Mouse (Mus musculus) subcutaneous adipose tissue, adult 2 months (tissue): ENCODE data around the gene Smyd1. TPM values are rescaled to one million over a fixed set of nuclear protein-coding genes. Genes with fewer than 3 reads are reported as not detected.

ENCODE experiments used
- polyA plus RNA-seq: library from polyadenylated mRNA; depleted of rRNA; stranded (reverse); fragments of >200 nt; gene quantifications from 2 replicates; pipeline ENCODE4 v1.2.3, GENCODE M21; 2012; ENCODE audit warnings: low replicate concordance; rRNA removed

The Smyd1 gene
- polyA plus RNA-seq, result 0.89 and 1.8 TPM in 2 replicates

GRCm38 (mm10) chr6:71321826-71322283 lies at the start of gene Smyd1:
Gene Smyd1 (minus strand): TSS chr6:71322233.

GRCm38 (mm10) chr6:71322491-71322921 lies 473 bp upstream of the Smyd1 start, which contains the start of gene Cd8b1:
Gene Cd8b1 (plus strand): TSS chr6:71322788.

GRCm38 (mm10) chr6:71271389-71272315 lies 50.4 kb downstream of the Smyd1 start, which contains the start of gene Krcc1:
Gene Krcc1 (plus strand): TSS chr6:71271677.

GRCm38 (mm10) chr6:71199612-71200011 lies 122.4 kb downstream of the Smyd1 start, which contains the start of gene Fabp1:
Gene Fabp1 (plus strand): TSS chr6:71199827.

Other genes starting within 250 kb of the Smyd1 start
- 14.2 and 31.0 TPM in 2 replicates for gene Thnsl2, start 177.8 kb downstream of the Smyd1 start, polyA plus RNA-seq
- 1.4 TPM in 1 of 2 replicates, not detected in the other for gene Fabp1, start 122.4 kb downstream of the Smyd1 start, polyA plus RNA-seq
- 13.7 and 27.1 TPM in 2 replicates for gene Krcc1, start 50.6 kb downstream of the Smyd1 start, polyA plus RNA-seq
- 0.31 and 0.76 TPM in 2 replicates for gene Cd8b1, start 555 bp upstream of the Smyd1 start, polyA plus RNA-seq
- 0.23 and 0.66 TPM in 2 replicates for gene Cd8a, start 51.2 kb upstream of the Smyd1 start, polyA plus RNA-seq
- gene Rmnd5a, start 118.4 kb upstream of the Smyd1 start, polyA plus RNA-seq, result 36.1 and 41.8 TPM in 2 replicates
- 9.2 and 13.2 TPM in 2 replicates for gene Rnf103, start 171.7 kb upstream of the Smyd1 start, polyA plus RNA-seq
- gene Chmp3, start 221.6 kb upstream of the Smyd1 start, polyA plus RNA-seq, result 49.6 and 53.6 TPM in 2 replicates